In the genomic region with DNA sequence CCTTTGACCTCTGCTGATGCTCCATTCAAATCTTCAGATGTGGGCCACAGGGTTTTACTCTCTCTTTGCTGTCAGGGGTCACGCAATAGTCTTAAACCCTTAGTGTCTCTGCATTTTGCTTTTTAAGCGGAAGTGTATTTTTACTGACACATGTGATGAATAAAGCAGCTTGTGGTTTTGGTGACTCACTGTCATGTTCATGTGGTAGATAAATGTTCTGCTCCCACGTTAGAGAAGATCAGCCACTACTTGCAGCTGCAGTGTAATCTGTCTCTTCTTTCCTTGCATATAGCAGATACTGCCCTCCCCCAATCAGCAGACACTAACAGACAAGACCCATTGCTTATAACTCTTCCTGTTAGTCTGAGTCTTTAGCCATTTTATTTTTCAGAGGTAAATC, we compare ENCODE assay signal across 10 mouse cellular contexts. TPM values are rescaled to one million over a fixed set of nuclear protein-coding genes. Genes with fewer than 3 reads are reported as not detected.
A peak's percentile ranks its signal among the peaks of the same experiment; 100 is the strongest.
DNase-seq lines count a peak whose midpoint lies in the region; ATAC-seq and TF ChIP-seq lines count a peak whose summit lies in the region.
"Had no signal": no experiment of that assay in that cellular context is flagged by ENCODE, and none has a peak within 500 bp of the region (broad histone marks: within the 10 kb centered on the region; RNA-seq: fewer than 3 reads in every experiment).

No protein-coding gene starts in this region.

- H3K9me3 ChIP-seq in liver, postnatal 0 days (ENCODE audit: low read length) = no peaks in the 10 kb centered on the region
- H3K9me3 ChIP-seq: hindbrain, embryonic 12.5 days; neural tube, embryonic 12.5 days had no signal

- peak; percentile 14 to 31 for DNase-seq in frontal cortex, adult 2 months (ENCODE audit: extremely low spot score in 1 of 2, low spot score in 1 of 2)
- DNase-seq in frontal cortex, postnatal 14 days (ENCODE audit: low spot score in 2 of 2) = no peak
- peak; percentile 31 for DNase-seq in 3134 (ENCODE audit: extremely low read depth, insufficient read length, low spot score)
- peak; percentile 69 for DNase-seq in brain, adult 2 months (ENCODE audit: low read depth, low spot score)
- no peak for DNase-seq in liver, postnatal 0 days
- DNase-seq in urinary bladder, postnatal 14 days (ENCODE audit: low spot score) = no peak
- no peak for DNase-seq in left cerebral cortex, postnatal 4 days

- H3K4me1 ChIP-seq in liver, postnatal 0 days (ENCODE audit: insufficient read depth) = no peaks in the 10 kb centered on the region
- H3K4me1 ChIP-seq: hindbrain, embryonic 12.5 days; neural tube, embryonic 12.5 days had no signal

- intact Hi-C loops in left cerebral cortex, postnatal 4 days (cut with DNase I) = no loop called here

- H3K9ac ChIP-seq in liver, postnatal 0 days (replicated peaks) = no peak overlapping the region
- H3K9ac ChIP-seq: hindbrain, embryonic 12.5 days; neural tube, embryonic 12.5 days had no signal

- no peak overlapping the region for H3K4me3 ChIP-seq in liver, postnatal 0 days (ENCODE audit: low read depth, low read length)
- H3K4me3 ChIP-seq: hindbrain, embryonic 12.5 days; neural tube, embryonic 12.5 days had no signal

- no peak overlapping the region for H3K4me2 ChIP-seq in liver, postnatal 0 days (ENCODE audit: low read depth, low read length)
- H3K4me2 ChIP-seq: hindbrain, embryonic 12.5 days; neural tube, embryonic 12.5 days had no signal

- 37% methylated on average over 3 of the region's 3 CpGs for WGBS in liver, postnatal 0 days (ENCODE audit: insufficient replicate concordance)

- ATAC-seq in liver, postnatal 0 days = peak; percentile 73
- ATAC-seq in erythroblast, adult 5-6 weeks (replicated peaks; ENCODE audit: low FRiP score, poor library complexity, severe bottlenecking) = no peak

- no peaks in the 10 kb centered on the region for H3K27me3 ChIP-seq in liver, postnatal 0 days (ENCODE audit: insufficient read depth, low read length)
- H3K27me3 ChIP-seq: hindbrain, embryonic 12.5 days; neural tube, embryonic 12.5 days had no signal

- no peak for TF ChIP-seq CTCF in liver, postnatal 0 days (IDR thresholded peaks at IDR 0.05; ENCODE audit: low read depth)

- H3K27ac ChIP-seq in liver, postnatal 0 days (ENCODE audit: low read depth) = no peak overlapping the region
- H3K27ac ChIP-seq: hindbrain, embryonic 12.5 days; neural tube, embryonic 12.5 days had no signal

- peak; percentile 60; the same call in 1 of the 2 replicates for TF ChIP-seq EP300 in liver, postnatal 0 days (IDR thresholded peaks at IDR 0.05; ENCODE audit: low read depth)

- H3K36me3 ChIP-seq in liver, postnatal 0 days (replicated peaks; ENCODE audit: insufficient read depth, low read length) = no peaks in the 10 kb centered on the region
- H3K36me3 ChIP-seq: hindbrain, embryonic 12.5 days; neural tube, embryonic 12.5 days had no signal

RNA-seq across cellular contexts. Expression of a gene that starts 12.9 kb away (rescaled TPM):
- polyA plus RNA-seq in frontal cortex, adult 2 months (2012; rRNA removed) = not detected in 2 replicates
- not detected in 2 replicates for polyA plus RNA-seq in liver, postnatal 0 days (2015; fragmentation: Nextera tagmentation; extraction: Ambion mirVana)
- total RNA-seq in erythroblast, adult 5-6 weeks (2015; ENCODE audit: low replicate concordance) = not detected in 2 replicates
- total RNA-seq in erythroblast, adult 5-6 weeks (2017; ENCODE audit: low replicate concordance) = not detected in 2 replicates
- total RNA-seq in left cerebral cortex, postnatal 4 days (2021) = not detected
- polyA plus RNA-seq: hindbrain, embryonic 12.5 days; neural tube, embryonic 12.5 days had no signal

RNA-seq across cellular contexts. Expression of a gene that starts 23.5 kb away (rescaled TPM):
- polyA plus RNA-seq in frontal cortex, adult 2 months (2012; rRNA removed) = not detected in 2 replicates
- polyA plus RNA-seq in liver, postnatal 0 days (2015; fragmentation: Nextera tagmentation; extraction: Ambion mirVana) = not detected in 2 replicates
- not detected in 2 replicates for total RNA-seq in erythroblast, adult 5-6 weeks (2015; ENCODE audit: low replicate concordance)
- not detected in 2 replicates for total RNA-seq in erythroblast, adult 5-6 weeks (2017; ENCODE audit: low replicate concordance)
- not detected for total RNA-seq in left cerebral cortex, postnatal 4 days (2021)
- polyA plus RNA-seq: hindbrain, embryonic 12.5 days; neural tube, embryonic 12.5 days had no signal

RNA-seq across cellular contexts. Expression of a gene that starts 37.6 kb away (rescaled TPM):
- polyA plus RNA-seq in frontal cortex, adult 2 months (2012; rRNA removed) = 1.8 and 2.5 TPM in 2 replicates
- 3.1 and 4.1 TPM in 2 replicates for polyA plus RNA-seq in liver, postnatal 0 days (2015; fragmentation: Nextera tagmentation; extraction: Ambion mirVana)
- total RNA-seq in erythroblast, adult 5-6 weeks (2015; ENCODE audit: low replicate concordance) = 3.8 and 5.6 TPM in 2 replicates
- total RNA-seq in erythroblast, adult 5-6 weeks (2017; ENCODE audit: low replicate concordance) = 3.3 and 4.3 TPM in 2 replicates
- total RNA-seq in left cerebral cortex, postnatal 4 days (2021) = under 1 TPM; 0.40 to 0.82 TPM

RNA-seq across cellular contexts. Expression of a gene that starts 37.7 kb away (rescaled TPM):
- 46.6 and 50.8 TPM in 2 replicates for polyA plus RNA-seq in frontal cortex, adult 2 months (2012; rRNA removed)
- 6.7 and 7.0 TPM in 2 replicates for polyA plus RNA-seq in liver, postnatal 0 days (2015; fragmentation: Nextera tagmentation; extraction: Ambion mirVana)
- total RNA-seq in erythroblast, adult 5-6 weeks (2015; ENCODE audit: low replicate concordance) = 21.7 and 24.5 TPM in 2 replicates
- total RNA-seq in erythroblast, adult 5-6 weeks (2017; ENCODE audit: low replicate concordance) = 34.2 and 51.3 TPM in 2 replicates
- 10 to 100 TPM; 60.3 to 62.7 TPM for total RNA-seq in left cerebral cortex, postnatal 4 days (2021)

RNA-seq across cellular contexts. Expression of a gene that starts 50.0 kb away (rescaled TPM):
- polyA plus RNA-seq in frontal cortex, adult 2 months (2012; rRNA removed) = not detected in 2 replicates
- not detected in 2 replicates for polyA plus RNA-seq in liver, postnatal 0 days (2015; fragmentation: Nextera tagmentation; extraction: Ambion mirVana)
- not detected in 2 replicates for total RNA-seq in erythroblast, adult 5-6 weeks (2015; ENCODE audit: low replicate concordance)
- not detected in 2 replicates for total RNA-seq in erythroblast, adult 5-6 weeks (2017; ENCODE audit: low replicate concordance)
- not detected for total RNA-seq in left cerebral cortex, postnatal 4 days (2021)
- polyA plus RNA-seq: hindbrain, embryonic 12.5 days; neural tube, embryonic 12.5 days had no signal

Comparison
In these comparisons a context has a peak if more than half of its experiments do, and no peak if none do; other contexts are left out.
1. DNase-seq: peak in frontal cortex, adult 2 months (2 of 2), 3134 (single experiment) and brain, adult 2 months (single experiment); none in frontal cortex, postnatal 14 days (0 of 2), liver, postnatal 0 days (single experiment), urinary bladder, postnatal 14 days (single experiment) and left cerebral cortex, postnatal 4 days (single experiment).